Comparison of ENCODE assay signal across 9 mouse cellular contexts in the genomic region with DNA sequence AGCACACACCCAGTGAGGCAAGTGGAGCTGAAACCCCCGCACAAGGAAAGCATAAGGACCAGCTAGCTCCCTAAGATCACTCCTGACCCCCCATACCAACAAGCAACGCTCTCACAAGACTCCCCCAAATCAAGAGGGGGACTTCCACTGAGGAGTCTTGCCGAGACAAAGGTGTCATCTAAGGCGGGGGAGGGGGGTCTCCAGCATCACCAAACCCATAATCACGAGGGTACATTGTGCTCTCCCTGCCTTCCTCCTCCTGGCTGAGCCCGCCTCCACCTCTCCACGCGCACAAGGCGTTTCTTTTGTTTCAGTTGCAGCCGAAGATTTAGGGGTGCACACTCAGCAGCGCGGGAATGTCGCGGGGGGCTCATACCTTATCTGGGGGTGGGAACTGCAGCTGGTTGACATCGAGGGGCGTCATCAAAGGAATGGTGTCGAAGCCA. TPM values are rescaled to one million over a fixed set of nuclear protein-coding genes. Genes with fewer than 3 reads are reported as not detected.
DNase-seq lines count a peak whose midpoint lies in the region; ATAC-seq and TF ChIP-seq lines count a peak whose summit lies in the region.
"Had no signal": no experiment of that assay in that cellular context is flagged by ENCODE, and none has a peak within 500 bp of the region (broad histone marks: within the 10 kb centered on the region; RNA-seq: fewer than 3 reads in every experiment).

No protein-coding gene starts in this region.

- no peaks in the 10 kb centered on the region; the same call in 1 of the 2 replicates for H3K36me3 ChIP-seq in testis, adult 2 months (ENCODE audit: control insufficient read depth, insufficient read depth, low read length)
- H3K36me3 ChIP-seq in intestine, embryonic 16.5 days (ENCODE audit: control insufficient read depth, insufficient read depth, low read length) = peaks cover 5% of the 10 kb centered on the region; the same call in 1 of the 2 replicates
- H3K36me3 ChIP-seq in myocyte (ENCODE audit: control insufficient read depth, insufficient read depth) = no peaks in the 10 kb centered on the region

- peaks cover 15% of the 10 kb centered on the region for H3K4me1 ChIP-seq in testis, adult 2 months (ENCODE audit: control insufficient read depth, insufficient read depth, low read length)
- H3K4me1 ChIP-seq in intestine, embryonic 16.5 days (ENCODE audit: control insufficient read depth, insufficient read depth, low read length) = no peaks in the 10 kb centered on the region

- no peak overlapping the region for H3K27ac ChIP-seq in testis, adult 2 months (ENCODE audit: control insufficient read depth, insufficient read depth, low read depth, low read length)
- no peak overlapping the region for H3K27ac ChIP-seq in intestine, embryonic 16.5 days (ENCODE audit: low read length)

- peak overlapping the region; percentile 90 for H3K4me3 ChIP-seq in testis, adult 2 months (ENCODE audit: control insufficient read depth, low read depth, low read length)
- H3K4me3 ChIP-seq in intestine, embryonic 16.5 days (ENCODE audit: low read length) = peak overlapping the region; percentile 68
- H3K4me3 ChIP-seq in myocyte = peak overlapping the region; percentile 21

- H3K9me3 ChIP-seq in intestine, embryonic 16.5 days (ENCODE audit: control insufficient read depth, low read length) = no peaks in the 10 kb centered on the region

- TF ChIP-seq POLR2A in testis, adult 2 months (IDR thresholded peaks at IDR 0.05; ENCODE audit: control insufficient read depth, low read depth, low read length) = no peak
- TF ChIP-seq POLR2A in myocyte (IDR thresholded peaks at IDR 0.05; ENCODE audit: insufficient read length, low read depth) = no peak

- peak overlapping the region; percentile 13 for H3ac ChIP-seq in myocyte (ENCODE audit: control insufficient read depth, insufficient read length)

- H3K27me3 ChIP-seq in testis, adult 2 months (ENCODE audit: control insufficient read depth, insufficient read depth, low read length) = no peaks in the 10 kb centered on the region
- H3K27me3 ChIP-seq in intestine, embryonic 16.5 days (replicated peaks; ENCODE audit: control insufficient read depth, insufficient read depth, low read length) = peaks cover 25% of the 10 kb centered on the region
- peaks cover 19% of the 10 kb centered on the region for H3K27me3 ChIP-seq in myocyte (ENCODE audit: control insufficient read depth, insufficient read depth, insufficient read length)

- peak overlapping the region; percentile 89 for H3K4me2 ChIP-seq in intestine, embryonic 16.5 days (ENCODE audit: low read depth, low read length)
- peak overlapping the region; percentile 67 for H3K4me2 ChIP-seq in myocyte (ENCODE audit: low read depth)

- DNase-seq in frontal cortex, postnatal 25 days (ENCODE audit: low spot score in 2 of 2) = no peak
- DNase-seq in testis, postnatal 14 days (ENCODE audit: low spot score) = no peak
- no peak for DNase-seq in urinary bladder, postnatal 25 days (ENCODE audit: low spot score)
- no peak for DNase-seq in kidney, adult 11 months

- WGBS in intestine, embryonic 16.5 days = 7% methylated on average over 17 of the region's 17 CpGs

- peak overlapping the region; percentile 76 for H3K9ac ChIP-seq in intestine, embryonic 16.5 days (ENCODE audit: low read depth, low read length)

- TF ChIP-seq CTCF in testis, adult 2 months (IDR thresholded peaks at IDR 0.05; ENCODE audit: control insufficient read depth, insufficient read depth, insufficient replicate concordance, low read depth, low read length) = no peak

- H3K79me2 ChIP-seq in myocyte (ENCODE audit: control insufficient read depth, insufficient read depth) = no peaks in the 10 kb centered on the region

- peak; percentile 45 for ATAC-seq in frontal cortex, adult (ENCODE audit: low TSS enrichment)
- peak; percentile 8; the same call in 1 of the 2 replicates for ATAC-seq in intestine, embryonic 16.5 days

TF ChIP-seq in myocyte, 11 proteins besides CTCF, POLR2A, EP300 and RAD21:
- TF ChIP-seq SRF (IDR thresholded peaks at IDR 0.05; ENCODE audit: control insufficient read depth, insufficient read length, low read depth) = no peak
- TF ChIP-seq POLR2AphosphoS2 (IDR thresholded peaks at IDR 0.05; ENCODE audit: insufficient read length, low read depth) = no peak
- no peak for TF ChIP-seq E2F4 (IDR thresholded peaks at IDR 0.05; ENCODE audit: insufficient read depth)
- TF ChIP-seq TCF12 (IDR thresholded peaks at IDR 0.05; ENCODE audit: insufficient read depth, poor library complexity, severe bottlenecking) = no peak
- no peak for TF ChIP-seq REST (IDR thresholded peaks at IDR 0.05; ENCODE audit: insufficient read depth, insufficient read length)
- TF ChIP-seq MYOG (IDR thresholded peaks at IDR 0.05; ENCODE audit: control insufficient read depth in 1 of 3, insufficient read depth in 1 of 3, insufficient read length in 2 of 3, low read depth in 2 of 3) = no peak
- no peak for TF ChIP-seq USF1 (IDR thresholded peaks at IDR 0.05; ENCODE audit: low read depth)
- TF ChIP-seq MYOD1 (IDR thresholded peaks at IDR 0.05; ENCODE audit: control insufficient read depth in 1 of 3, insufficient read length in 2 of 3, low read depth in 2 of 3) = no peak
- TF ChIP-seq CEBPB (IDR thresholded peaks at IDR 0.05; ENCODE audit: insufficient read depth, poor library complexity, severe bottlenecking) = no peak
- TF ChIP-seq MAX (IDR thresholded peaks at IDR 0.05; ENCODE audit: low read depth) = no peak
TF ChIP-seq in myocyte: peak in this region for 0.

RNA-seq across cellular contexts. Expression of a gene that starts 1.2 kb away (rescaled TPM):
- polyA plus RNA-seq in testis, adult 2 months (2012; rRNA removed) = 42.5 and 51.6 TPM in 2 replicates
- polyA plus RNA-seq in intestine, embryonic 16.5 days (2015; fragmentation: Nextera tagmentation; extraction: Ambion mirVana) = 44.1 and 50.3 TPM in 2 replicates
- polyA plus RNA-seq in myocyte (2012; fragmentation: generic; extraction: Trizol) = 13.8 TPM
- polyA plus RNA-seq: erythroblast, embryonic 14.5 days had no signal

Comparison
In these comparisons a context has a peak if more than half of its experiments do, and no peak if none do; other contexts are left out.
1. H3K4me3 ChIP-seq: peak in every context shown above with its lines; median percentile 90 in testis, adult 2 months; 68 in intestine, embryonic 16.5 days; 21 in myocyte.